Mouse (Mus musculus): ENCODE data around the gene Irf1. TPM values are rescaled to one million over a fixed set of nuclear protein-coding genes. Genes with fewer than 3 reads are reported as not detected.

Gene Irf1
- total and polyA plus RNA-seq, 2 experiments from 2014 or later = 4.4 to 8.5 TPM

DNA sequence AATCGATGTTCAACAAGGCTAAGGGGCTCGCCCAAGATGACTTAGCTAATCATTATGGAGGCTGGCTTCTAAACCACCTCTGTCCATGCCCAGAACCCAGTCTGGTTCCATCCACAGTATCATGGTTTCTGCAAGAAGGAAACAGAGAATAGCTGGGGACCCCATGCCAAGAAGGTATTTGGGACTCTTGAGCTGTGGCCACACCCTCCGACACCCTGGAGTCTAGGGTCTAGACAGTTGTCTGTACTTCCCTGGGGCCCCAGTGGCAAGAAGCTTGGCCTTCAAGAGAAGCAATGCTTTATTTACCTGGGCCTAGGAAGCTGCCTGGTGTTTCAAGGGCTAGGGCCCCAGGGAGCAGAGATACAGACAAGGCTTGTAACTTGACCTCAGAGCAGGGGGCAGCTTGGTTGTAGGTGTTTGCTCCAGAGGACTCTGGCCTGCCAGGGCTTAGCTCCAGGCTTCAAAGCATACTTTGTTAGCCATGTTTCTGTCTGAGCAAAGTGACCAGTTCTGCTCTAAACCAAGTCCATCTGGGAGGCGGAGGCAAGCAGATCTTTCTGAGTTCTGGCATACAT is 11.5 kb downstream of the Irf1 start:
- H3K36me3 ChIP-seq (ENCODE audit: insufficient read depth, low read length) = no peaks in the 10 kb centered on the region
- ATAC-seq (no peak), DNase-seq (ENCODE audit: low spot score) (no peak)
- WGBS = 90% methylated on average over 4 of the region's 4 CpGs
- H3K27ac ChIP-seq = no peak overlapping the region
- H3K9ac ChIP-seq (replicated peaks; ENCODE audit: low read length) = no peak overlapping the region
- no peaks in the 10 kb centered on the region for H3K27me3 ChIP-seq (ENCODE audit: insufficient read depth, low read length)
- no peak overlapping the region for H3K4me3 ChIP-seq (ENCODE audit: low read length)
- no peaks in the 10 kb centered on the region for H3K4me1 ChIP-seq (ENCODE audit: insufficient read depth, low read length)
- no peaks in the 10 kb centered on the region for H3K9me3 ChIP-seq (ENCODE audit: low read length)
- H3K4me2 ChIP-seq (ENCODE audit: low read depth, low read length) = no peak overlapping the region
- TF ChIP-seq CTCF (IDR thresholded peaks at IDR 0.05; ENCODE audit: low read depth) = no peak

DNA sequence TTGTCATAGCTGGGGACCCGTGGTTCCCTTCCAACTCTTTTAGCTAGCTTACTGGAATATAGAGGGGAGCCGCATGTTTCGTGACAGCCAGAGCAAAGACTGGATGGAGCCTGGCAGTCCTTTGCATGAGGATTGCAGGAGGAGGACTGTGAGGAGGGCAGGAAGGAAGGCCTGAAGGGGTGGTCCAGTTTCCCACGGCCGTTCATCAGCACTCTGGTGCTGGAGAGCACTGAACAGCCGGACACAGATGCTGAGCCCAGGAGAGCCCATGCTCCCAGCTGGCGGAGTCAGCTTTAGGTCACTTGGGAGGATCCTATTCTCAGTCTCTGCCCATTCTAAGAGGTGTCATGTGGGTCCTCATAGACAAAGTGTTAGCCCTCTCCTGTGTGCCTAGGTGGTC is 12.2 kb downstream of the Irf1 start:
- TF ChIP-seq CTCF (IDR thresholded peaks at IDR 0.05; ENCODE audit: low read depth) = no peak
- H3K36me3 ChIP-seq (ENCODE audit: insufficient read depth, low read length) = no peaks in the 10 kb centered on the region
- no peak overlapping the region for H3K4me3 ChIP-seq (ENCODE audit: low read length)
- H3K4me2 ChIP-seq (ENCODE audit: low read depth, low read length) = no peak overlapping the region
- no peak overlapping the region for H3K27ac ChIP-seq
- no peaks in the 10 kb centered on the region for H3K27me3 ChIP-seq (ENCODE audit: insufficient read depth, low read length)
- ATAC-seq (no peak), DNase-seq (ENCODE audit: low spot score) (no peak)
- H3K4me1 ChIP-seq (ENCODE audit: insufficient read depth, low read length) = no peaks in the 10 kb centered on the region
- H3K9me3 ChIP-seq (ENCODE audit: low read length) = no peaks in the 10 kb centered on the region
- WGBS = 94% methylated on average over 7 of the region's 7 CpGs
- no peak overlapping the region for H3K9ac ChIP-seq (replicated peaks; ENCODE audit: low read length)

DNA sequence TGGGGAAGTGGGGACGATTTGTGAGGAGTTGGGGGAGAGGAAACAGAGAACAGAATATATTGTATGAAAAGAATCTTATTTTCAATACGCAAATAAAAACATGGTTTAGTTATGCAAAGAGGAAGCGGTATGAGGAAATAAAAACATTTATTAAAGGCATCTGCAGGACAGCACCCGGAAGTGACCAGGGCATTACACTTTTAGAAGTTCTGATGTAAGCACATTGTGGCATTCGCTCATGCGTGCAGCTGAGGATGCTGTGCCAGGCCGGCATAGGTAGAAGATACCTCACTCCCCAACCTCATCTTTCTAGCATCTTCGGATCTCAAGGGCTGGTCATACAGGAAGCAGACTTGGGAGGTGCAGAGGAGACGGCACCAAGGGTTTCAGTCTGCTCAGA is 13.5 kb downstream of the Irf1 start:
- no peak overlapping the region for H3K4me2 ChIP-seq (ENCODE audit: low read depth, low read length)
- H3K4me1 ChIP-seq (ENCODE audit: insufficient read depth, low read length) = no peaks in the 10 kb centered on the region
- H3K9ac ChIP-seq (replicated peaks; ENCODE audit: low read length) = no peak overlapping the region
- H3K4me3 ChIP-seq (ENCODE audit: low read length) = no peak overlapping the region
- H3K27ac ChIP-seq = no peak overlapping the region
- DNase-seq (ENCODE audit: low spot score) = no peak
- 91% methylated on average over 9 of the region's 9 CpGs for WGBS
- H3K9me3 ChIP-seq (ENCODE audit: low read length) = no peaks in the 10 kb centered on the region
- no peaks in the 10 kb centered on the region for H3K36me3 ChIP-seq (ENCODE audit: insufficient read depth, low read length)
- TF ChIP-seq CTCF (IDR thresholded peaks at IDR 0.05; ENCODE audit: low read depth) = no peak
- H3K27me3 ChIP-seq (ENCODE audit: insufficient read depth, low read length) = no peaks in the 10 kb centered on the region
- no peak for ATAC-seq

DNA sequence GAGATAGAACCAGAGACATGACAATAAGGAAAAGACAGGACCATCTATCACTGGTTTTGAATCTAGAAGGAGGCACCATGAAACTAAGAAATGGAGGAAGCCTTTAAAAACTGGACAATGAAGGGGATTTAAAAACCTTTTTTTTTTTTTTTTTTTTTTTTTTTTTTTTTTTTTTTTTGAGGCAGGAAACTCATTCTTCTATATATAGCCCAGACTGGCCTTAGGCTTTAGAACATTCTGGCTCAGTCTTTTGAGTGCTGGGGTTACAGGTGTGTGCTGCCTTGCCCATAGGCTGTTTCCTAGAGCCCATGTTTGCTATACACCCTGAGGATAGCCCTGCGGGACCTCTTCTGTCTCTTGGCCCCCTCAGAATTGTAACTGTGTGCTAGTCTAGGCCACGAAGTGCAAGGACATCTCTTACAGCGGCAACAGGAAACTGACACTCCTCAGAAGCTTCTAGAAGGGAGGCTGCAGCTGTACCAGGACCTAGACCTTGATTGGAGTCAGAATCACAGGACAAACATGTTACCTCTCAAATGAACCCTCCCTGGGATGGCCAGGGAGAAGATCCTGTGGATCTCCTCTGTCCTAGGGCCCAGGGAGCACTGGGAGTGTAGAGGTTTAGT is 15.6 kb downstream of the Irf1 start:
- H3K4me1 ChIP-seq (ENCODE audit: insufficient read depth, low read length) = no peaks in the 10 kb centered on the region
- no peak overlapping the region for H3K4me3 ChIP-seq (ENCODE audit: low read length)
- no peaks in the 10 kb centered on the region for H3K9me3 ChIP-seq (ENCODE audit: low read length)
- H3K27me3 ChIP-seq (ENCODE audit: insufficient read depth, low read length) = no peaks in the 10 kb centered on the region
- H3K4me2 ChIP-seq (ENCODE audit: low read depth, low read length) = no peak overlapping the region
- no peak overlapping the region for H3K9ac ChIP-seq (replicated peaks; ENCODE audit: low read length)
- no peak overlapping the region for H3K27ac ChIP-seq
- no peak for TF ChIP-seq CTCF (IDR thresholded peaks at IDR 0.05; ENCODE audit: low read depth)
- WGBS = 90% methylated on average over 3 of the region's 3 CpGs
- ATAC-seq = no peak
- no peak for DNase-seq (ENCODE audit: low spot score)
- H3K36me3 ChIP-seq (ENCODE audit: insufficient read depth, low read length) = no peaks in the 10 kb centered on the region

DNA sequence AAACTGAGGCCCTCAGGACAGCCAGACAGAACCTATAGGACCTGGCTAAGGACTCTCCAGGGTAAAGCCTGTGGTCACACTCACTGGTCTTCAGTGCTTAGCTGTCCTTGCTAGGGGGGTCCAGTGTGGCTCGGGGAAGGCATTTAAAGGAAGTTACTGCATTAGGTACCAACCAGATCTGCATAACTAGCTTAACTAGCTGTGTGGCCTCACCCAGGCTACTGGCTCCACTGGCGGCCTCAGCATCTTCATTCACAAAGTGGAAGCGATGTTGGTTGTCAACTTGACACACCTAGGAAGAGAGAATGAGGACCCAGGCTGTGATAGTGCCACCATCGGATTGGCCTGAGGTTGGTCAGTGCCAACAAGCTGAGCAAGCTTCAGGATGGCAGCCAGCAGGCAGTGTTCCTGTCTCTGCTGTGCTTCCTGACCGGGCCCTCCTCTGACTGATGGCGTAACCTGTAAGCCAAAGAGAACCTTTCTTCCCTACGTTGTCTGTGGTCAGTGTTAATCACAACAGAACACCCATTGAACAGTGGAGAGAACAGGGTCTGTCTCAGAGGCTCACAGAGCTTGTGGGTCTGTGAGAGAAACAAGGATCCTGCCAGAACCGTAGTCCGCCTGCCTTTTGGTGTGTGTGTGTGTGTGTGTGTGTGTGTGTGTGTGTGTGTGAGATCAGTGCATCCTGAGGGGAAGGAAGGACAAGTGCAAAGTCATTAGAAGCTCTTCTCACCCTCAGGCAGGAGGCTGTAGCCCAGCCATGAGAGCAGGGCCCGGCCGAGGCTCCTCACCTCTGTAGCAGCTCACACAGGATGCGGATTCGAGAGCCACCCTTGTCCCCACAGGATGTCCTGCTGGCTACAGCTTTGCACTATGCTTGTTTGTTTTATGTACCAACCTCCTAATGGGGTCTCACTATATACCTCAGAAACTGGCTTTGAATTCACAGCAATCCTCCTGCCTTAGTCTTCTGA is 16.5 kb downstream of the Irf1 start:
- DNase-seq (ENCODE audit: low spot score) = no peak
- Histone ChIP-seq H3K27ac (no peak overlapping the region), H3K4me2 (ENCODE audit: low read depth, low read length) (no peak overlapping the region), H3K27me3 (ENCODE audit: insufficient read depth, low read length) (no peaks in the 10 kb centered on the region), H3K9ac (replicated peaks; ENCODE audit: low read length) (no peak overlapping the region), H3K4me1 (ENCODE audit: insufficient read depth, low read length) (no peaks in the 10 kb centered on the region), H3K4me3 (ENCODE audit: low read length) (no peak overlapping the region), H3K36me3 (ENCODE audit: insufficient read depth, low read length) (no peaks in the 10 kb centered on the region), H3K9me3 (ENCODE audit: low read length) (no peaks in the 10 kb centered on the region)
- 83% methylated on average over 13 of the region's 13 CpGs for WGBS
- TF ChIP-seq CTCF (IDR thresholded peaks at IDR 0.05; ENCODE audit: low read depth) = no peak
- no peak for ATAC-seq

DNA sequence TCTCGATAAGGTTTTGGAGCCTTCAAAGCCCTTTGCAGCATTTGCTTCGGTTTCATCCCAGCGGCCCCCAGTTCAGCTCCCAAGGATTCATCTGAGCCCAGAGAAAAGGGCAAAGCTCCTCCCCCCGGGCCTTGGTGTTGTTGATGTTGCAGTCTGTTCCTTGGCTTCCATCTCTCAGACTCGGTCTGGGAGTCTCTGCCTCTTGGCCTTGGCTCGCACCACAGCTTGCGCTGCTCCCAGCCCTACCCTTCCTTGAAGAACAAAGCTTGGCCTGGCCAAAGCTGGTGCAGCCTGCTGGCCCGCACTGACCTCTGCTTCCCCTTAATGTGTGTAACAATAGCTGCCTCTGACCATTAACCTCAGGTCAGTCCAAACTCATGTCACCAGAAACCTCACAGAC is 18.4 kb downstream of the Irf1 start:
- no peak for DNase-seq (ENCODE audit: low spot score)
- no peak overlapping the region for H3K9ac ChIP-seq (replicated peaks; ENCODE audit: low read length)
- no peaks in the 10 kb centered on the region for H3K9me3 ChIP-seq (ENCODE audit: low read length)
- no peaks in the 10 kb centered on the region for H3K36me3 ChIP-seq (ENCODE audit: insufficient read depth, low read length)
- H3K4me3 ChIP-seq (ENCODE audit: low read length) = no peak overlapping the region
- no peak overlapping the region for H3K4me2 ChIP-seq (ENCODE audit: low read depth, low read length)
- no peak for ATAC-seq
- WGBS = 57% methylated on average over 8 of the region's 8 CpGs
- H3K27me3 ChIP-seq (ENCODE audit: insufficient read depth, low read length) = no peaks in the 10 kb centered on the region
- no peaks in the 10 kb centered on the region for H3K4me1 ChIP-seq (ENCODE audit: insufficient read depth, low read length)
- TF ChIP-seq CTCF (IDR thresholded peaks at IDR 0.05; ENCODE audit: low read depth) = no peak
- no peak overlapping the region for H3K27ac ChIP-seq

All from hindbrain, postnatal 0 days (tissue).